Mouse (Mus musculus) bone marrow macrophage, adult 2 months (primary cell): ENCODE measurements around the gene Nptx1.

ENCODE experiments used
- CTCF ChIP-seq: IDR thresholded peaks from 2 replicates; pipeline ENCODE4 v1.5.1; 2012; ENCODE audit warnings: low read depth, mild to moderate bottlenecking, low read length, moderate library complexity
- POLR2A ChIP-seq: IDR thresholded peaks from 2 replicates; pipeline ENCODE4 v1.6.1; 2012; ENCODE audit warnings: mild to moderate bottlenecking, low read depth, low read length, borderline replicate concordance

DNA sequence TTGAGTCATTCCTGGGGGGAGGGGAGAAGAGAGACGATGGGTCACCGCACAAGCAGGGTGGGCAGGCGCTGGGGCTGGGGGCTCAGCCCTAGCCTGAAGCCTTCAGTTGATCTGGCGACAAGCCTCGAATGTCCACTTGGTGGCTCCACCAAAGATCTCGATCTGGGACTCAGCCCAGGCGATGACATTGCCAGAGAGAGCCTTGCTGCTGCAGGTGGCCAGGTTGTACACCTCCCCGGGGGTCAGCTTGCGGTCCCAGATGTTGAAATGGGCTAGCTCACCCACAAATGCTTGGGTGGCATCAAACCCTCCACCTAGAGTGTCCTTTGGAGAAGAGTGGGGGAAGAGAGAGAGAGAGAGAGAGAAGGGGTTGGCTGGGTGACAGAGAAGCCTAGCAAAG is 5.2 kb downstream of the Nptx1 start:
- TF ChIP-seq CTCF (no peak), POLR2A (no peak)
